Mouse (Mus musculus): Measurements from ENCODE around the gene Smc4. TPM values are rescaled to one million over a fixed set of nuclear protein-coding genes. Genes with fewer than 3 reads are reported as not detected.

Gene Smc4
- total RNA-seq, 4 experiments from 2014 or later: 4.5 to 5.8 (median 4.8) TPM

Small RNA genes within 50 kb of the gene (microRNA-seq; reads per million reads assigned to microRNA genes)
- 116 to 172 reads per million in 2 experiments for gene Mir15b
- gene Mir16-2: 82.2 to 194 reads per million in 2 experiments

Other genes starting within 250 kb of the Smc4 start
- 10 to 100 TPM; 14.4 to 20.4 (median 16.9) TPM for gene 1110032F04Rik, start 135.2 kb upstream of the Smc4 start, total RNA-seq (2022)
- 10 to 100 TPM; 22.6 to 27.0 (median 25.7) TPM for gene Ift80, start 168 bp upstream of the Smc4 start, total RNA-seq (2022)
- gene Trim59, start 40.0 kb downstream of the Smc4 start, total RNA-seq (2022): 10 to 100 TPM; 15.7 to 19.5 (median 17.4) TPM
- gene Kpna4, start 122.4 kb downstream of the Smc4 start, total RNA-seq (2022): 10 to 100 TPM; 63.7 to 71.3 (median 66.3) TPM
- gene Arl14, start 217.7 kb downstream of the Smc4 start, total RNA-seq (2022): not detected